Comparison of ENCODE assay signal across 23 mouse cellular contexts in genomic region chr10:53562001-53562400, GRCm38 (mm10). TPM values are rescaled to one million over a fixed set of nuclear protein-coding genes. Genes with fewer than 3 reads are reported as not detected.
A peak's percentile ranks its signal among the peaks of the same experiment; 100 is the strongest.
DNase-seq lines count a peak whose midpoint lies in the region; ATAC-seq and TF ChIP-seq lines count a peak whose summit lies in the region.
"Had no signal": no experiment of that assay in that cellular context is flagged by ENCODE, and none has a peak within 500 bp of the region (broad histone marks: within the 10 kb centered on the region; RNA-seq: fewer than 3 reads in every experiment).

No protein-coding gene starts in this region.

- no peaks in the 10 kb centered on the region for H3K4me1 ChIP-seq in kidney, postnatal 0 days (replicated peaks; ENCODE audit: insufficient read depth, low read length)
- H3K4me1 ChIP-seq in kidney, embryonic 14.5 days (ENCODE audit: control insufficient read depth, insufficient read depth, low read length): no peaks in the 10 kb centered on the region
- H3K4me1 ChIP-seq in embryonic facial prominence, embryonic 14.5 days (ENCODE audit: control insufficient read depth, insufficient read depth, low read length): no peaks in the 10 kb centered on the region
- H3K4me1 ChIP-seq: forebrain, embryonic 13.5 days; forebrain, embryonic 15.5 days had no signal

- H3K36me3 ChIP-seq in kidney, postnatal 0 days (ENCODE audit: insufficient read depth, low read length): no peaks in the 10 kb centered on the region
- no peaks in the 10 kb centered on the region for H3K36me3 ChIP-seq in kidney, embryonic 14.5 days (ENCODE audit: control insufficient read depth, insufficient read depth, low read length)
- peaks cover 10% of the 10 kb centered on the region; the same call in 1 of the 2 replicates for H3K36me3 ChIP-seq in embryonic facial prominence, embryonic 14.5 days (ENCODE audit: control insufficient read depth, insufficient read depth, low read length)
- H3K36me3 ChIP-seq: forebrain, embryonic 15.5 days had no signal

- no peak for ATAC-seq in kidney, postnatal 0 days (replicated peaks; ENCODE audit: low FRiP score, low read depth)
- no peak for ATAC-seq in kidney, embryonic 14.5 days (ENCODE audit: low FRiP score, low TSS enrichment)
- ATAC-seq in embryonic facial prominence, embryonic 14.5 days (ENCODE audit: low read depth): no peak
- ATAC-seq: activated CD4-positive, CD25-positive, alpha-beta regulatory T cell, adult 4 months; forebrain, embryonic 13.5 days; forebrain, embryonic 15.5 days; forebrain, postnatal 0 days; Patski had no signal

- H3K27ac ChIP-seq in kidney, postnatal 0 days: no peak overlapping the region
- H3K27ac ChIP-seq in kidney, embryonic 14.5 days (ENCODE audit: low read depth, low read length): no peak overlapping the region
- no peak overlapping the region for H3K27ac ChIP-seq in embryonic facial prominence, embryonic 14.5 days (replicated peaks; ENCODE audit: low read depth, low read length)
- H3K27ac ChIP-seq: embryonic facial prominence, embryonic 13.5 days; forebrain, embryonic 13.5 days; forebrain, embryonic 15.5 days had no signal

- H3K4me2 ChIP-seq in kidney, postnatal 0 days (ENCODE audit: low read length): no peak overlapping the region
- no peak overlapping the region for H3K4me2 ChIP-seq in kidney, embryonic 14.5 days (replicated peaks; ENCODE audit: low read depth, low read length)
- H3K4me2 ChIP-seq in embryonic facial prominence, embryonic 14.5 days (ENCODE audit: low read depth, low read length): no peak overlapping the region
- H3K4me2 ChIP-seq: embryonic facial prominence, embryonic 13.5 days; forebrain, embryonic 13.5 days; forebrain, embryonic 15.5 days had no signal

- no peak overlapping the region for H3K4me3 ChIP-seq in kidney, postnatal 0 days (replicated peaks; ENCODE audit: low read depth, low read length)
- no peak overlapping the region for H3K4me3 ChIP-seq in kidney, embryonic 14.5 days (ENCODE audit: low read length)
- H3K4me3 ChIP-seq in embryonic facial prominence, embryonic 14.5 days (ENCODE audit: low read depth, low read length): no peak overlapping the region
- H3K4me3 ChIP-seq: embryonic facial prominence, embryonic 13.5 days; erythroblast, embryonic 14.5 days; forebrain, embryonic 13.5 days; forebrain, embryonic 15.5 days had no signal

- 87% methylated on average over 5 of the region's 5 CpGs for WGBS in kidney, postnatal 0 days
- WGBS in kidney, embryonic 14.5 days: 81% methylated on average over 5 of the region's 5 CpGs
- 59% methylated on average over 5 of the region's 5 CpGs for WGBS in embryonic facial prominence, embryonic 14.5 days

- no peaks in the 10 kb centered on the region for H3K9me3 ChIP-seq in kidney, postnatal 0 days (replicated peaks; ENCODE audit: low read length)
- H3K9me3 ChIP-seq in kidney, embryonic 14.5 days (ENCODE audit: control insufficient read depth, low read length): no peaks in the 10 kb centered on the region
- H3K9me3 ChIP-seq in embryonic facial prominence, embryonic 14.5 days (ENCODE audit: control insufficient read depth, low read length): no peaks in the 10 kb centered on the region
- H3K9me3 ChIP-seq: embryonic facial prominence, embryonic 13.5 days; forebrain, embryonic 13.5 days; forebrain, embryonic 15.5 days had no signal

- no peak overlapping the region for H3K9ac ChIP-seq in kidney, postnatal 0 days (ENCODE audit: low read depth, low read length)
- no peak overlapping the region for H3K9ac ChIP-seq in kidney, embryonic 14.5 days (ENCODE audit: low read depth, low read length)
- no peak overlapping the region for H3K9ac ChIP-seq in embryonic facial prominence, embryonic 14.5 days (ENCODE audit: low read depth, low read length)
- H3K9ac ChIP-seq: embryonic facial prominence, embryonic 13.5 days; forebrain, embryonic 13.5 days; forebrain, embryonic 15.5 days; forebrain, postnatal 0 days had no signal

- DNase-seq in kidney, postnatal 0 days (ENCODE audit: low spot score): peak; percentile 2
- DNase-seq in NIH3T3 (ENCODE audit: low read depth): peak; percentile 62
- peak; percentile 61 for DNase-seq in embryonic facial prominence, embryonic 14.5 days (ENCODE audit: low spot score)
- peak; percentile 2 for DNase-seq in fibroblast of lung, adult 2 months (ENCODE audit: low read depth)
- no peak for DNase-seq in heart, adult 9 months (ENCODE audit: low spot score in 2 of 2)
- no peak for DNase-seq in embryo, embryonic 10 days (ENCODE audit: low spot score)
- DNase-seq: adrenal gland, adult 8-10 months; adrenal gland, postnatal 14 days; adrenal gland, postnatal 36 days; cerebellum, adult 11-12 months; cerebellum, adult 2 months; cerebellum, adult 9-10 months; cerebellum, postnatal 10 days; cerebellum, postnatal 25 days; embryo, embryonic 11 days; forebrain, postnatal 0 days had no signal

- H3K27me3 ChIP-seq in kidney, postnatal 0 days (ENCODE audit: insufficient read depth, low read length): no peaks in the 10 kb centered on the region
- no peaks in the 10 kb centered on the region for H3K27me3 ChIP-seq in kidney, embryonic 14.5 days (ENCODE audit: control insufficient read depth, insufficient read depth, low read length)
- no peaks in the 10 kb centered on the region for H3K27me3 ChIP-seq in embryonic facial prominence, embryonic 14.5 days (replicated peaks; ENCODE audit: control insufficient read depth, insufficient read depth, low read length)
- H3K27me3 ChIP-seq: embryonic facial prominence, embryonic 13.5 days; forebrain, embryonic 13.5 days; forebrain, embryonic 15.5 days; Patski had no signal

- TF ChIP-seq CTCF in kidney, postnatal 0 days (IDR thresholded peaks at IDR 0.05; ENCODE audit: low read depth): no peak

RNA-seq across cellular contexts. Expression of gene Asf1a, which starts 34.6 kb away (rescaled TPM):
- 122 and 126 TPM in 2 replicates for polyA plus RNA-seq in kidney, postnatal 0 days (2015; fragmentation: Nextera tagmentation; extraction: Ambion mirVana)
- polyA plus RNA-seq in kidney, embryonic 14.5 days (2014; fragmentation: Nextera tagmentation; extraction: Ambion mirVana): 155 and 171 TPM in 2 replicates
- polyA plus RNA-seq in embryonic facial prominence, embryonic 14.5 days (2014; fragmentation: Nextera tagmentation; extraction: Ambion mirVana): 94.9 and 102 TPM in 2 replicates

Comparison
In these comparisons a context has a peak if more than half of its experiments do, and no peak if none do; other contexts are left out.
1. DNase-seq: peak in kidney, postnatal 0 days (single experiment), NIH3T3 (single experiment), embryonic facial prominence, embryonic 14.5 days (single experiment) and fibroblast of lung, adult 2 months (single experiment); none in heart, adult 9 months (0 of 2) and embryo, embryonic 10 days (single experiment).